Mouse (Mus musculus) midbrain, embryonic 13.5 days (tissue): ENCODE data around the gene Pdzph1. TPM values are rescaled to one million over a fixed set of nuclear protein-coding genes. Genes with fewer than 3 reads are reported as not detected.
A peak's percentile ranks its signal among the peaks of the same experiment; 100 is the strongest.

Experiments
- ATAC-seq: fragments of 200-750 bp; cut with Nextera tagmentation; 2 replicates; pipeline ENCODE4 v1.8.0; 2017; ENCODE audit warnings: mild to moderate bottlenecking, moderate TSS enrichment, moderate library complexity
- H3K27ac ChIP-seq: fragments of 300-500 bp; sonication (generic); 2 replicates; pipeline ENCODE4 v1.5.1; 2015; ENCODE audit warnings: inconsistent platforms, mild to moderate bottlenecking, moderate library complexity
- H3K27me3 ChIP-seq: fragments of 300-500 bp; sonication (generic); 2 replicates; pipeline ENCODE4 v1.6.1; 2015; ENCODE audit warnings: mild to moderate bottlenecking, inconsistent platforms
- H3K36me3 ChIP-seq: fragments of 300-500 bp; sonication (generic); 2 replicates; pipeline ENCODE4 v1.6.1; 2015; ENCODE audit warnings: mild to moderate bottlenecking, inconsistent platforms
- H3K4me1 ChIP-seq: fragments of 300-500 bp; sonication (generic); replicated peaks from 2 replicates; pipeline ENCODE4 v1.6.1; 2015; ENCODE audit warnings: inconsistent platforms
- H3K4me2 ChIP-seq: fragments of 300-500 bp; sonication (generic); replicated peaks from 2 replicates; pipeline ENCODE4 v1.6.1; 2015; ENCODE audit warnings: moderate library complexity, mild to moderate bottlenecking, inconsistent platforms
- H3K4me3 ChIP-seq: fragments of 300-500 bp; sonication (generic); replicated peaks from 2 replicates; pipeline ENCODE4 v1.5.1; 2015; ENCODE audit warnings: mild to moderate bottlenecking, inconsistent platforms
- H3K9ac ChIP-seq: fragments of 300-500 bp; sonication (generic); replicated peaks from 2 replicates; pipeline ENCODE4 v1.6.1; 2015; ENCODE audit warnings: mild to moderate bottlenecking, inconsistent platforms
- H3K9me3 ChIP-seq: fragments of 300-500 bp; sonication (generic); 2 replicates; pipeline ENCODE4 v1.6.1; 2016; ENCODE audit warnings: mild to moderate bottlenecking, inconsistent platforms
- WGBS: fragments of 180-500 bp; shearing (Covaris S2); methylation state at CpG from one replicate; pipeline ENCODE4 v1.1.7; 2015; 5-methylcytosine and 5-hydroxymethylcytosine counted together
- polyA plus RNA-seq: library from polyadenylated mRNA; unstranded; fragments of >200 nt; fragmentation: Nextera tagmentation; extraction: Ambion mirVana; gene quantifications from 2 replicates; pipeline ENCODE4 v1.2.1, GENCODE M21; 2015

Gene Pdzph1
- polyA plus RNA-seq, 1 experiment from 2014 or later = 11.4 TPM

DNA sequence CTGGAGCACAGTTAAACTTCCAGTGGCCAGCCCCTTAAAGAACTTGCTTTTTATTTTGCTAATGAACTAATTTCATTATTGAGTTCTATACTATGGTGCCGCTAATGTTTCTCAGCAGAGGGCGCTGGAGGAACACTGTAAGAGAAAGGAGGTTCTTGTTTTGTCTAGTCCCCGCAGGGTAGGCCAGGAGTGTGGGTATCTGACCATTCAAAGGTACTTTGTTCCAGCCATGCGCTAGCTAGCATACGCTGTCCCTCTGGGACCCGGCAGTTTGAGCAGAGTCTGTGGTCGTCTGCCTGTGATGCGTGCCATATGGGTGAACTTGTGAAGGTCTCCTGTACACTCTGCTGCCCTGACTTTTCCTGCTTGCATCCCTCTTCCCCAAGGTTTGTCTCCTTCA is 72.1 kb downstream of the Pdzph1 start:
- no peaks in the 10 kb centered on the region for H3K27me3 ChIP-seq
- peak; percentile 86 for ATAC-seq
- H3K4me1 ChIP-seq = peaks cover 14% of the 10 kb centered on the region
- peak overlapping the region; percentile 35 for H3K4me2 ChIP-seq
- H3K27ac ChIP-seq = no peak overlapping the region
- 3% methylated on average over 8 of the region's 8 CpGs for WGBS
- H3K4me3 ChIP-seq = no peak overlapping the region
- H3K36me3 ChIP-seq = no peaks in the 10 kb centered on the region
- H3K9me3 ChIP-seq = no peaks in the 10 kb centered on the region
- H3K9ac ChIP-seq = no peak overlapping the region

DNA sequence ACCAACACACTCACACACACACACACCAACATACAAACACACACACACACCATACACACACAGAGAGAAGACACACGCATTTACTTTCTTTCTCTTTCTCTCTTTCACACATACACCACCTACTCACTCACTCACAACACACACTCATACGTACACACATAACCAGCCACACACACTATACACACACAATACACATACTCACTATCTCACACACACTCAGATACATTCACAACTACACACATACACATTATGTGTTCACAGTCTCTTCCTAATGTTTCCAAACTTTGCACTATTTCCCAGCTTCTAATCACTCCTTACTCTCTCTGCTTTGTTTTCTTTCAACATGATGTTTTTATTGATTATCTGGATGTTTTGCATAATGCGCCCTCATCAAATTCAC is 72.6 kb downstream of the Pdzph1 start:
- H3K4me3 ChIP-seq = no peak overlapping the region
- H3K36me3 ChIP-seq = no peaks in the 10 kb centered on the region
- no peaks in the 10 kb centered on the region for H3K9me3 ChIP-seq
- no peak for ATAC-seq
- H3K9ac ChIP-seq = no peak overlapping the region
- no peak overlapping the region for H3K4me2 ChIP-seq
- H3K4me1 ChIP-seq = peaks cover 9% of the 10 kb centered on the region
- WGBS = 82% methylated on average over 3 of the region's 3 CpGs
- no peaks in the 10 kb centered on the region for H3K27me3 ChIP-seq
- no peak overlapping the region for H3K27ac ChIP-seq

DNA sequence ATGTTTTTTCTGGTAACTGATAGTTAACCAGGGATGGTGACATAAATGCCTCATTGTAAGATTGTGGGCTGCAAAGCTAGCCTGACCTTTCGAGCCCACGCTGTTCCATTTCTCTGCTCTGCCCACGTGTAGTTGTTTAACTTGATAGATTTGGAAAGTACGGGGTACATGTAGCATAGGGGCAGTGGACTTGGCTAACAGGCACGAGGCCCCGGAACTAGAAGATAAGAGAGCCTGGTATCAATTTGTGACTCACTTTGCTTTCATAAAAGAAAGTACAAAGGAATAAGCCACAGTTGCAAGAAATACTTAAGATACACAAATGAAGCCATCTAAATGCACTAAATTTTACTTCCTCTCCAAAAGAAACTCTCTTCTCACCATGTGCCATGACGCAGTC is 79.6 kb downstream of the Pdzph1 start:
- Histone ChIP-seq H3K4me2 (no peak overlapping the region), H3K9ac (no peak overlapping the region), H3K27ac (no peak overlapping the region), H3K4me1 (no peaks in the 10 kb centered on the region), H3K27me3 (no peaks in the 10 kb centered on the region), H3K4me3 (no peak overlapping the region), H3K9me3 (no peaks in the 10 kb centered on the region), H3K36me3 (no peaks in the 10 kb centered on the region)
- 89% methylated on average over 7 of the region's 7 CpGs for WGBS
- ATAC-seq = no peak

DNA sequence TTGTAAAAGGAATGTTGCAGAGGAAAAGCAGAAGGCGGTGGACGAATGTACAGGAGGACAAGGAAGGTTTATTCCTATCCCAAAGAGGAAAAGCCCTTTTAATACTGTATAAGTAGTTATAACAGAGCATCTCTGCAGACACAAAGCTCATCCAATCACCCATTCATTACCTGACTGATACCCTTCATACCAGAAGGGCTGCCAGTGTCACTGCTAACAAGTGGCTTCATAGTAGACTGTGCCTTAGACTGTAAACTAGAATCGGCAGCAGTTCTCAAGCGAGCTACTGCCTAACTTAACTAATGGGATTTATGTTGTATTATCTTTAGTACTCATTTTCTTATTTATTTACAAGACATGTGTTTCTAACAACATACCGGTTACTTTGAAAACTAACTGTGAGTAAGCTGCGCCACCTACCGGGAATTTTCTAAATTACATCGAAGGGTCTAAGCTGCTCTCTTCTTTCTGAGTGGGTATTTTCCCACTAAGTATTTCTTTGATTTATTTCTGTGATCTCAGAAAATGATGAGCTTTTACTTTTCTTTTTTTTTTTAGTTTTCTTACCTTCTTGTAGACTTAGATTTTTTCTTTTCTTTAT is 82.0 kb downstream of the Pdzph1 start:
- ATAC-seq = peak; percentile 62; the same call in 1 of the 2 replicates
- Histone ChIP-seq H3K9ac (no peak overlapping the region), H3K4me3 (no peak overlapping the region), H3K4me2 (no peak overlapping the region), H3K27me3 (no peaks in the 10 kb centered on the region), H3K36me3 (no peaks in the 10 kb centered on the region), H3K9me3 (no peaks in the 10 kb centered on the region), H3K27ac (no peak overlapping the region), H3K4me1 (no peaks in the 10 kb centered on the region)
- WGBS = 38% methylated on average over 8 of the region's 8 CpGs

GRCm38 (mm10) chr17:58906001-58906400 is 85.2 kb downstream of the Pdzph1 start:
- Histone ChIP-seq H3K27me3 (no peaks in the 10 kb centered on the region), H3K36me3 (no peaks in the 10 kb centered on the region), H3K27ac (no peak overlapping the region), H3K4me2 (no peak overlapping the region), H3K9ac (no peak overlapping the region), H3K9me3 (no peaks in the 10 kb centered on the region), H3K4me3 (no peak overlapping the region), H3K4me1 (no peaks in the 10 kb centered on the region)
- 47% methylated on average over 2 of the region's 2 CpGs for WGBS
- ATAC-seq = no peak

DNA sequence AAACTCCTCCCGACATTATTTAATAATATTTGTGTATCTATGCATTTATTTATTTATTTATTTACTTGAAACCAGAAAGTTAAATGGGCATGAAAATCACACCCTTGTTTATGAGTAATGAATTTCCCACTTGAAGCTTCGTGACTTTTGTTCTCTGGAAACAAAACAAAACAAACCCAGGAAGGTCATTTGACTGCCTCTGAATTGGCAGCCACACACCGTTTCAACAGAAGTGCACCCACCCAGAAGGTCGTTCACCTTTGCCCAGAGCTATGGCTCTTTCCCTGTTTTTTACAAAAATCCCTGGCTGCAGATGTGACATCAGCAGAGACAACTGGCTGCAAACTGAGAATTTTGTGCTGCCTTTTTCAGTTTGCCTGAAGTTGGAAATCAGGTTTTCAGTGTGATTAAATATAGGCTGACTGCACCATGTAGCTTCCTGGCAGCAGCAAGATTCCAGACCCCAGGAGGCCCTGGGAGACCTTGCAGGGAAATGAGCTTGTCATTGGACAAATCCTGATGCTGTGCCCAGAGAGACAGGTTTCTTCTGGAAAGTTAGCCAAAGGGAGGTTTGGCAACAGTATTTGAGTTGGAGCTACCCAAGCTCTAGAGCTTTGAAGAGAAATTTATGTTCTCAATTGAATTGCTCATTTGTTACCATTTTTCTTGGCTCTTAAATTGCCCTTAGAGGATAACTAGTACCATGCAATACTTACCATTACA is 99.5 kb downstream of the Pdzph1 start:
- 30% methylated on average over 4 of the region's 4 CpGs for WGBS
- H3K36me3 ChIP-seq = no peaks in the 10 kb centered on the region

GRCm38 (mm10) chr17:58889905-58890645 is 101.1 kb downstream of the Pdzph1 start:
- Histone ChIP-seq H3K4me2 (no peak overlapping the region), H3K27me3 (no peaks in the 10 kb centered on the region), H3K36me3 (no peaks in the 10 kb centered on the region), H3K27ac (peak overlapping the region; percentile 56), H3K9me3 (no peaks in the 10 kb centered on the region), H3K4me1 (peaks cover 25% of the 10 kb centered on the region), H3K9ac (no peak overlapping the region), H3K4me3 (no peak overlapping the region)
- WGBS = 7% methylated on average over 4 of the region's 4 CpGs
- ATAC-seq = peak; percentile 61

More for the DNA sequence above, 99.5 kb downstream of the Pdzph1 start:
- Histone ChIP-seq H3K27me3 (no peaks in the 10 kb centered on the region), H3K9ac (no peak overlapping the region), H3K4me2 (no peak overlapping the region), H3K9me3 (no peaks in the 10 kb centered on the region), H3K4me1 (peaks cover 25% of the 10 kb centered on the region), H3K27ac (no peak overlapping the region), H3K4me3 (no peak overlapping the region)
- no peak for ATAC-seq

DNA sequence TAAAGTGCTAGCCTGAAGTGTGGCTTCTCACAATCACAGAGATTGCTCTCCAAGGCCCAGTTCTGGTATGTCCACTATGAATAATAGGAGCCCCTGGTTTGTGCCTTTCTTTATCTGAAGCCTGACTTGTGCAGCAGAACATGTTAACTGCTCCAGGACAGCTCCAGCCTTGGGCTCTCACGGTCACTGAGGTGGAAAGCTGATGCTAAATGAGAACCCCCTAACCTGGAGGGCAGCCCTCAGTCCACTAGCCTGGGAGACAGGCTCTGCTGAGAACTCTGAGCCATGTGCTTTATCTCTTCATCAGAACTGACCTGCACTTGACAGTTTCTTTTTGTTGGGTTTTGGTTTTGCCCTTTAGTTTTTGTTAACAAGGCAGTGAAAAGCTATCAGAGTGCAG is 106.8 kb downstream of the Pdzph1 start:
- H3K27ac ChIP-seq = no peak overlapping the region
- ATAC-seq = no peak

GRCm38 (mm10) chr17:58873356-58873755 is 117.8 kb downstream of the Pdzph1 start:
- Histone ChIP-seq H3K9ac (no peak overlapping the region), H3K36me3 (no peaks in the 10 kb centered on the region), H3K4me2 (no peak overlapping the region), H3K27ac (no peak overlapping the region), H3K4me1 (no peaks in the 10 kb centered on the region), H3K9me3 (no peaks in the 10 kb centered on the region), H3K4me3 (no peak overlapping the region), H3K27me3 (no peaks in the 10 kb centered on the region)
- no peak for ATAC-seq
- 82% methylated on average over 1 of the region's 1 CpGs for WGBS

More for the DNA sequence above, 106.8 kb downstream of the Pdzph1 start:
- peaks cover 3% of the 10 kb centered on the region for H3K4me1 ChIP-seq
- no peaks in the 10 kb centered on the region for H3K9me3 ChIP-seq
- H3K27me3 ChIP-seq = no peaks in the 10 kb centered on the region
- 40% methylated on average over 1 of the region's 1 CpGs for WGBS
- no peak overlapping the region for H3K4me3 ChIP-seq
- no peaks in the 10 kb centered on the region for H3K36me3 ChIP-seq
- H3K4me2 ChIP-seq = no peak overlapping the region
- no peak overlapping the region for H3K9ac ChIP-seq

GRCm38 (mm10) chr17:58870795-58871194 is 120.4 kb downstream of the Pdzph1 start:
- Histone ChIP-seq H3K27ac (no peak overlapping the region), H3K36me3 (no peaks in the 10 kb centered on the region), H3K9ac (no peak overlapping the region), H3K9me3 (no peaks in the 10 kb centered on the region), H3K4me2 (no peak overlapping the region), H3K4me3 (no peak overlapping the region), H3K27me3 (no peaks in the 10 kb centered on the region), H3K4me1 (no peaks in the 10 kb centered on the region)
- ATAC-seq = 0 out of 2 replicates have a peak, but pooled peaks have one; percentile 66
